Mouse (Mus musculus): ENCODE measurements around the gene Nr1d1. TPM values are rescaled to one million over a fixed set of nuclear protein-coding genes. Genes with fewer than 3 reads are reported as not detected.

The Nr1d1 gene
- total and polyA plus RNA-seq, 2 experiments from 2014 or later: 6.7 to 10.8 TPM

GRCm38 (mm10) chr11:98723098-98723497 is 52.0 kb downstream of the Nr1d1 start:
- H3K4me3 ChIP-seq (ENCODE audit: low read depth, low read length): no peak overlapping the region
- H3K27ac ChIP-seq (ENCODE audit: low read depth, low read length): no peak overlapping the region
- DNase-seq: no peak
- H3K36me3 ChIP-seq (ENCODE audit: insufficient read depth): peaks cover 15% of the 10 kb centered on the region; the same call in 1 of the 2 replicates
- no peak for ATAC-seq
- no peak overlapping the region for H3K9ac ChIP-seq
- no peaks in the 10 kb centered on the region for H3K9me3 ChIP-seq (ENCODE audit: low read length)
- no peak for TF ChIP-seq CTCF (IDR thresholded peaks at IDR 0.05; ENCODE audit: low read depth)
- H3K4me1 ChIP-seq (ENCODE audit: insufficient read depth): 0 out of 2 replicates have a peak, but pooled peaks cover under 1% of the 10 kb centered on the region
- no peak overlapping the region for H3K4me2 ChIP-seq (ENCODE audit: low read depth)
- no peaks in the 10 kb centered on the region for H3K27me3 ChIP-seq (ENCODE audit: insufficient read depth, low read length)
- 85% methylated on average over 7 of the region's 7 CpGs for WGBS

GRCm38 (mm10) chr11:98721458-98722226 is 53.5 kb downstream of the Nr1d1 start:
- peak; percentile 53 for TF ChIP-seq CTCF (IDR thresholded peaks at IDR 0.05; ENCODE audit: low read depth)
- DNase-seq (no peak), ATAC-seq (peak; percentile 65)
- H3K36me3 ChIP-seq (ENCODE audit: insufficient read depth): peaks cover 26% of the 10 kb centered on the region
- 0 out of 2 replicates have a peak, but pooled peaks cover 6% of the 10 kb centered on the region for H3K4me1 ChIP-seq (ENCODE audit: insufficient read depth)
- no peaks in the 10 kb centered on the region for H3K27me3 ChIP-seq (ENCODE audit: insufficient read depth, low read length)
- WGBS: 59% methylated on average over 24 of the region's 24 CpGs
- H3K27ac ChIP-seq (ENCODE audit: low read depth, low read length): no peak overlapping the region
- H3K4me3 ChIP-seq (ENCODE audit: low read depth, low read length): no peak overlapping the region
- no peak overlapping the region for H3K9ac ChIP-seq
- H3K9me3 ChIP-seq (ENCODE audit: low read length): no peaks in the 10 kb centered on the region
- no peak overlapping the region for H3K4me2 ChIP-seq (ENCODE audit: low read depth)

DNA sequence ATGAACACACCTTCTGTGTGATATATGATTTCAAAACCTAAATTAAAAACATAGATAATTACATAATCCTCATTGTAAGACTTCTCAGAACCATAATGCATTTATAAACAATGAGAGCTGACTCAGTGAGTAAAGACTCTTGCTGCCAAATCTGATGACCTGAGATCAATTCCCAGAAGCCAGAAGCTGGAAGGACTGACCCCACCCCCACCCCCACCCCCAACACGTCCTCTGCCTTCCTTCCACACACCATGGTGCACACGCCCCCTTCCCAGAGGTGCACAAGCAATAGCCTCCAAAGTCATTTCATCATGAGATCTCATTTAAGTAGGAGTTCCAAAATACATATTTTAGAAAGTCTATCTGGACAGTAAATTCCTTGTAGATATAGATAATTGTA is 54.4 kb downstream of the Nr1d1 start:
- H3K4me1 ChIP-seq (ENCODE audit: insufficient read depth): 0 out of 2 replicates have a peak, but pooled peaks cover 6% of the 10 kb centered on the region
- WGBS: 76% methylated on average over 2 of the region's 2 CpGs
- no peak for TF ChIP-seq CTCF (IDR thresholded peaks at IDR 0.05; ENCODE audit: low read depth)
- H3K9ac ChIP-seq: no peak overlapping the region
- no peak overlapping the region for H3K4me2 ChIP-seq (ENCODE audit: low read depth)
- no peak overlapping the region for H3K27ac ChIP-seq (ENCODE audit: low read depth, low read length)
- no peak for DNase-seq
- no peak for ATAC-seq
- H3K36me3 ChIP-seq (ENCODE audit: insufficient read depth): peaks cover 31% of the 10 kb centered on the region
- no peaks in the 10 kb centered on the region for H3K9me3 ChIP-seq (ENCODE audit: low read length)
- H3K4me3 ChIP-seq (ENCODE audit: low read depth, low read length): no peak overlapping the region
- no peaks in the 10 kb centered on the region for H3K27me3 ChIP-seq (ENCODE audit: insufficient read depth, low read length)

Other genes starting within 250 kb of the Nr1d1 start
- gene Ikzf3, start 229.3 kb downstream of the Nr1d1 start, total RNA-seq (2014; rRNA removed): 0.14 and 0.15 TPM in 2 replicates
- 0.21 and 0.23 TPM in 2 replicates for gene Ikzf3, start 229.3 kb downstream of the Nr1d1 start, polyA plus RNA-seq (2015; fragmentation: Nextera tagmentation; extraction: Ambion mirVana)
- not detected in 2 replicates for gene Zpbp2, start 224.2 kb downstream of the Nr1d1 start, total RNA-seq (2014; rRNA removed)
- not detected in 2 replicates for gene Zpbp2, start 224.2 kb downstream of the Nr1d1 start, polyA plus RNA-seq (2015; fragmentation: Nextera tagmentation; extraction: Ambion mirVana)
- gene Ormdl3, start 188.0 kb downstream of the Nr1d1 start, total RNA-seq (2014; rRNA removed): 99.8 and 115 TPM in 2 replicates
- 114 and 119 TPM in 2 replicates for gene Ormdl3, start 188.0 kb downstream of the Nr1d1 start, polyA plus RNA-seq (2015; fragmentation: Nextera tagmentation; extraction: Ambion mirVana)
- gene Lrrc3c, start 177.0 kb downstream of the Nr1d1 start, total RNA-seq (2014; rRNA removed): not detected in 2 replicates
- gene Lrrc3c, start 177.0 kb downstream of the Nr1d1 start, polyA plus RNA-seq (2015; fragmentation: Nextera tagmentation; extraction: Ambion mirVana): not detected in 2 replicates
- 0.29 TPM in 1 of 2 replicates, not detected in the other for gene Gm12355, start 149.7 kb downstream of the Nr1d1 start, total RNA-seq (2014; rRNA removed)
- gene Gm12355, start 149.7 kb downstream of the Nr1d1 start, polyA plus RNA-seq (2015; fragmentation: Nextera tagmentation; extraction: Ambion mirVana): 0.68 and 0.98 TPM in 2 replicates
- not detected in 2 replicates for gene Gsdma3, start 149.0 kb downstream of the Nr1d1 start, total RNA-seq (2014; rRNA removed)
- gene Gsdma3, start 149.0 kb downstream of the Nr1d1 start, polyA plus RNA-seq (2015; fragmentation: Nextera tagmentation; extraction: Ambion mirVana): not detected in 2 replicates
- gene Gsdma2, start 128.6 kb downstream of the Nr1d1 start, total RNA-seq (2014; rRNA removed): not detected in 2 replicates
- 0.11 TPM in 1 of 2 replicates, not detected in the other for gene Gsdma2, start 128.6 kb downstream of the Nr1d1 start, polyA plus RNA-seq (2015; fragmentation: Nextera tagmentation; extraction: Ambion mirVana)
- not detected in 2 replicates for gene Gsdma, start 111.0 kb downstream of the Nr1d1 start, total RNA-seq (2014; rRNA removed)
- 0.15 TPM in 1 of 2 replicates, not detected in the other for gene Gsdma, start 111.0 kb downstream of the Nr1d1 start, polyA plus RNA-seq (2015; fragmentation: Nextera tagmentation; extraction: Ambion mirVana)
- 83.8 and 113 TPM in 2 replicates for gene Psmd3, start 92.8 kb downstream of the Nr1d1 start, total RNA-seq (2014; rRNA removed)
- gene Psmd3, start 92.8 kb downstream of the Nr1d1 start, polyA plus RNA-seq (2015; fragmentation: Nextera tagmentation; extraction: Ambion mirVana): 183 and 202 TPM in 2 replicates
- not detected in 2 replicates for gene Csf3, start 74.1 kb downstream of the Nr1d1 start, total RNA-seq (2014; rRNA removed)
- gene Csf3, start 74.1 kb downstream of the Nr1d1 start, polyA plus RNA-seq (2015; fragmentation: Nextera tagmentation; extraction: Ambion mirVana): not detected in 2 replicates
- 54.0 and 66.5 TPM in 2 replicates for gene Med24, start 45.9 kb downstream of the Nr1d1 start, total RNA-seq (2014; rRNA removed)
- gene Med24, start 45.9 kb downstream of the Nr1d1 start, polyA plus RNA-seq (2015; fragmentation: Nextera tagmentation; extraction: Ambion mirVana): 46.4 and 49.3 TPM in 2 replicates
- 1,003 and 1,159 TPM in 2 replicates for gene Thra, start 34.7 kb downstream of the Nr1d1 start, total RNA-seq (2014; rRNA removed)
- 223 and 233 TPM in 2 replicates for gene Thra, start 34.7 kb downstream of the Nr1d1 start, polyA plus RNA-seq (2015; fragmentation: Nextera tagmentation; extraction: Ambion mirVana)
- 87.2 and 94.6 TPM in 2 replicates for gene Msl1, start 20.2 kb upstream of the Nr1d1 start, total RNA-seq (2014; rRNA removed)
- 16.3 and 24.1 TPM in 2 replicates for gene Msl1, start 20.2 kb upstream of the Nr1d1 start, polyA plus RNA-seq (2015; fragmentation: Nextera tagmentation; extraction: Ambion mirVana)
- gene Casc3, start 29.6 kb upstream of the Nr1d1 start, total RNA-seq (2014; rRNA removed): 22.5 and 27.2 TPM in 2 replicates
- 29.5 and 37.4 TPM in 2 replicates for gene Casc3, start 29.6 kb upstream of the Nr1d1 start, polyA plus RNA-seq (2015; fragmentation: Nextera tagmentation; extraction: Ambion mirVana)
- 28.7 TPM in 2 replicates for gene Rapgefl1, start 61.5 kb upstream of the Nr1d1 start, total RNA-seq (2014; rRNA removed)
- 5.6 and 9.8 TPM in 2 replicates for gene Rapgefl1, start 61.5 kb upstream of the Nr1d1 start, polyA plus RNA-seq (2015; fragmentation: Nextera tagmentation; extraction: Ambion mirVana)
- gene Wipf2, start 88.3 kb upstream of the Nr1d1 start, total RNA-seq (2014; rRNA removed): 7.1 and 8.2 TPM in 2 replicates
- 1.6 and 3.0 TPM in 2 replicates for gene Wipf2, start 88.3 kb upstream of the Nr1d1 start, polyA plus RNA-seq (2015; fragmentation: Nextera tagmentation; extraction: Ambion mirVana)
- gene Cdc6, start 132.5 kb upstream of the Nr1d1 start, total RNA-seq (2014; rRNA removed): 2.2 and 2.3 TPM in 2 replicates
- gene Cdc6, start 132.5 kb upstream of the Nr1d1 start, polyA plus RNA-seq (2015; fragmentation: Nextera tagmentation; extraction: Ambion mirVana): 1.3 and 1.7 TPM in 2 replicates
- 11.6 and 15.2 TPM in 2 replicates for gene Rara, start 152.5 kb upstream of the Nr1d1 start, total RNA-seq (2014; rRNA removed)
- gene Rara, start 152.5 kb upstream of the Nr1d1 start, polyA plus RNA-seq (2015; fragmentation: Nextera tagmentation; extraction: Ambion mirVana): 9.5 and 10.7 TPM in 2 replicates
- 1.2 and 1.4 TPM in 2 replicates for gene Gjd3, start 207.7 kb upstream of the Nr1d1 start, total RNA-seq (2014; rRNA removed)
- 2.0 and 2.7 TPM in 2 replicates for gene Gjd3, start 207.7 kb upstream of the Nr1d1 start, polyA plus RNA-seq (2015; fragmentation: Nextera tagmentation; extraction: Ambion mirVana)
- 30.2 and 40.7 TPM in 2 replicates for gene Top2a, start 248.9 kb upstream of the Nr1d1 start, total RNA-seq (2014; rRNA removed)
- gene Top2a, start 248.9 kb upstream of the Nr1d1 start, polyA plus RNA-seq (2015; fragmentation: Nextera tagmentation; extraction: Ambion mirVana): 18.1 and 19.7 TPM in 2 replicates

Measured in forebrain, postnatal 0 days (tissue).